Mouse (Mus musculus): ENCODE measurements around the gene Gm4922.

DNA sequence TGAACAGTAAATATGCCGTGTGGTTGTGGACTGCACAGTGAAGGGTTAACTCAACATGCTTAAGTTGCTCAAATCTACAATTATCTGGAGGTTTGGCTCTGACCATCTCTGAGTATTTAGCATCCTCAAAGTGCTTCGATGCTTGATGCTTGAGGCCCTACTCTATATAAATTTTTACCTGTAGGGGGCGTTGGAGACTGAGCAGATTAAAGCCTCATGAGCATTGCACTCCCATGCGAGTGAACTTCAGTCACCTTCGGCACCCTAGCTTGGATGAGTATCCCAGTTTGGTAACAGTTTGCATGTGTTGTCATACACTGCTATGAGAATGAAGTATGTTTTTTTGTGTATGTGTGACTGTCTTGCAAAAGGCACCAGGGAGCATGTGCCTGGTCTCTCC lies 16.7 kb downstream of the Gm4922 start:
- TF ChIP-seq POLR2A (IDR thresholded peaks at IDR 0.05; ENCODE audit: low read depth, low read length) (no peak), CTCF (conservative IDR thresholded peaks at IDR 0.05 in 1 of 2, IDR thresholded peaks at IDR 0.05 in 1 of 2; ENCODE audit: low read depth in 2 of 2, low read length in 2 of 2) (peak in 1 of 2 experiments; percentile 55; a peak in 2 of 4 replicates)

All from CH12.LX (cell line).